In genomic region chr11:109144236-109144635, GRCm38 (mm10) we compare ENCODE assay signal across 21 mouse cellular contexts. TPM values are rescaled to one million over a fixed set of nuclear protein-coding genes. Genes with fewer than 3 reads are reported as not detected.
DNase-seq lines count a peak whose midpoint lies in the region; ATAC-seq lines count a peak whose summit lies in the region.
"Had no signal": no experiment of that assay in that cellular context is flagged by ENCODE, and none has a peak within 500 bp of the region (broad histone marks: within the 10 kb centered on the region; RNA-seq: fewer than 3 reads in every experiment).

E030025P04Rik (minus strand) TSS chr11:109144369.

- H3K9ac ChIP-seq in intestine, embryonic 16.5 days (ENCODE audit: low read depth, low read length) = no peak within 1 kb of the TSS
- H3K9ac ChIP-seq: heart, embryonic 13.5 days; limb, embryonic 15.5 days had no signal

- WGBS in intestine, embryonic 16.5 days = 32% methylated on average over 4 of the region's 4 CpGs

- H3K4me2 ChIP-seq in intestine, embryonic 16.5 days (ENCODE audit: low read depth, low read length) = no peak within 1 kb of the TSS
- H3K4me2 ChIP-seq: heart, embryonic 13.5 days; limb, embryonic 15.5 days had no signal

- no peak within 1 kb of the TSS for H3K27ac ChIP-seq in intestine, embryonic 16.5 days (ENCODE audit: low read length)
- H3K27ac ChIP-seq: heart, embryonic 13.5 days; limb, embryonic 15.5 days had no signal

- H3K4me3 ChIP-seq in intestine, embryonic 16.5 days (ENCODE audit: low read length) = no peak within 1 kb of the TSS
- H3K4me3 ChIP-seq: heart, embryonic 13.5 days; limb, embryonic 15.5 days; myocyte had no signal

- H3K4me1 ChIP-seq in intestine, embryonic 16.5 days (ENCODE audit: control insufficient read depth, insufficient read depth, low read length) = no peaks in the 10 kb centered on the region
- H3K4me1 ChIP-seq: heart, embryonic 13.5 days had no signal

- no peaks in the 10 kb centered on the region for H3K27me3 ChIP-seq in intestine, embryonic 16.5 days (replicated peaks; ENCODE audit: control insufficient read depth, insufficient read depth, low read length)
- H3K27me3 ChIP-seq: limb, embryonic 15.5 days had no signal

- DNase-seq in adrenal gland, postnatal 14 days = peak; percentile 32
- no peak for DNase-seq in adrenal gland, postnatal 4 days (ENCODE audit: low spot score in 2 of 2)
- peak; percentile 6 for DNase-seq in kidney, postnatal 14 days
- no peak for DNase-seq in kidney, postnatal 25 days
- peak; percentile 65 for DNase-seq in lung, postnatal 25 days (ENCODE audit: low spot score)
- DNase-seq in layer of hippocampus, postnatal 25 days (ENCODE audit: extremely low spot score in 1 of 2, low spot score in 1 of 2) = no peak
- DNase-seq: cerebellum, postnatal 25 days; thymus, postnatal 25 days had no signal

- peak; percentile 71; the same call in 1 of the 2 replicates for ATAC-seq in intestine, embryonic 16.5 days
- ATAC-seq in granulocyte monocyte progenitor cell, adult 5-6 weeks (replicated peaks; ENCODE audit: poor library complexity, severe bottlenecking) = no peak
- ATAC-seq: Patski had no signal

- no peaks in the 10 kb centered on the region for H3K9me3 ChIP-seq in intestine, embryonic 16.5 days (ENCODE audit: control insufficient read depth, low read length)
- H3K9me3 ChIP-seq: heart, embryonic 13.5 days; limb, embryonic 15.5 days had no signal

- no peaks in the 10 kb centered on the region for H3K36me3 ChIP-seq in intestine, embryonic 16.5 days (ENCODE audit: control insufficient read depth, insufficient read depth, low read length)
- H3K36me3 ChIP-seq: heart, embryonic 13.5 days; limb, embryonic 15.5 days had no signal

RNA-seq across cellular contexts. Expression of gene E030025P04Rik, which starts in this region (rescaled TPM):
- total RNA-seq in adrenal gland, postnatal 14 days (2021) = not detected in 2 replicates
- total RNA-seq in adrenal gland, postnatal 4 days (2021) = not detected
- not detected in 2 replicates for polyA plus RNA-seq in intestine, embryonic 16.5 days (2015; fragmentation: Nextera tagmentation; extraction: Ambion mirVana)
- total RNA-seq in granulocyte monocyte progenitor cell, adult 5-6 weeks (2014; fragmentation: Nextera tagmentation) = not detected in 2 replicates
- total RNA-seq in granulocyte monocyte progenitor cell, adult 5-6 weeks (2017) = not detected in 2 replicates
- not detected for total RNA-seq in layer of hippocampus, postnatal 25 days (2021)
- total RNA-seq: hematopoietic stem cell, adult 5-6 weeks; left cerebral cortex, adult 8-10 months had no signal
- polyA plus RNA-seq: embryonic facial prominence, embryonic 11.5 days; forebrain, embryonic 11.5 days; heart, embryonic 13.5 days; intestine, embryonic 14.5 days; limb, embryonic 15.5 days; myocyte; Patski; small intestine, adult 2 months; stomach, embryonic 14.5 days had no signal

Comparison
In these comparisons a context has a peak if more than half of its experiments do, and no peak if none do; other contexts are left out.
1. DNase-seq: peak in kidney, postnatal 14 days (single experiment) and lung, postnatal 25 days (single experiment); none in adrenal gland, postnatal 4 days (0 of 2), kidney, postnatal 25 days (0 of 2) and layer of hippocampus, postnatal 25 days (0 of 2).
2. Peak in DNase-seq in adrenal gland, postnatal 14 days; RNA of the gene not detected or under 1 TPM.
3. Peak in ATAC-seq in intestine, embryonic 16.5 days; RNA of the gene not detected or under 1 TPM.